Mouse (Mus musculus) limb, embryonic 15.5 days (tissue): ENCODE measurements around the gene Pnma1. TPM values are rescaled to one million over a fixed set of nuclear protein-coding genes. Genes with fewer than 3 reads are reported as not detected.

Source experiments
- ATAC-seq: fragments of 200-750 bp; cut with Nextera tagmentation; 2 replicates; pipeline ENCODE4 v1.8.0; 2017; ENCODE audit warnings: low read depth, moderate TSS enrichment; ENCODE audit not compliant: insufficient number of reproducible peaks, low FRiP score, low TSS enrichment
- H3K27ac ChIP-seq: fragments of 300-500 bp; sonication (generic); 2 replicates; pipeline ENCODE4 v1.5.1; 2015; ENCODE audit warnings: moderate library complexity, mild to moderate bottlenecking, inconsistent platforms
- H3K27me3 ChIP-seq: fragments of 300-500 bp; sonication (generic); 2 replicates; pipeline ENCODE4 v1.6.1; 2015; ENCODE audit warnings: inconsistent platforms
- H3K36me3 ChIP-seq: fragments of 300-500 bp; sonication (generic); 2 replicates; pipeline ENCODE4 v1.6.1; 2015; ENCODE audit warnings: inconsistent platforms
- H3K4me1 ChIP-seq: fragments of 300-500 bp; sonication (generic); 2 replicates; pipeline ENCODE4 v1.6.1; 2015; ENCODE audit warnings: inconsistent platforms
- H3K4me2 ChIP-seq: fragments of 300-500 bp; sonication (generic); 2 replicates; pipeline ENCODE4 v1.6.1; 2015; ENCODE audit warnings: mild to moderate bottlenecking, inconsistent platforms
- H3K4me3 ChIP-seq: fragments of 300-500 bp; sonication (generic); 2 replicates; pipeline ENCODE4 v1.5.1; 2015; ENCODE audit warnings: mild to moderate bottlenecking, inconsistent platforms
- H3K9ac ChIP-seq: fragments of 300-500 bp; sonication (generic); 2 replicates; pipeline ENCODE4 v1.6.1; 2015; ENCODE audit warnings: inconsistent platforms
- H3K9me3 ChIP-seq: fragments of 300-500 bp; sonication (generic); 2 replicates; pipeline ENCODE4 v1.6.1; 2016; ENCODE audit warnings: inconsistent platforms
- WGBS: fragments of 180-500 bp; shearing (Covaris S2); methylation state at CpG from one replicate; pipeline ENCODE4 v1.1.7; 2015; 5-methylcytosine and 5-hydroxymethylcytosine counted together
- polyA plus RNA-seq: library from polyadenylated mRNA; unstranded; fragments of >200 nt; fragmentation: Nextera tagmentation; extraction: Ambion mirVana; gene quantifications from 2 replicates; pipeline ENCODE4 v1.2.1, GENCODE M21; 2015

Gene Pnma1
- 0.78 and 0.93 TPM in 2 replicates for polyA plus RNA-seq

DNA sequence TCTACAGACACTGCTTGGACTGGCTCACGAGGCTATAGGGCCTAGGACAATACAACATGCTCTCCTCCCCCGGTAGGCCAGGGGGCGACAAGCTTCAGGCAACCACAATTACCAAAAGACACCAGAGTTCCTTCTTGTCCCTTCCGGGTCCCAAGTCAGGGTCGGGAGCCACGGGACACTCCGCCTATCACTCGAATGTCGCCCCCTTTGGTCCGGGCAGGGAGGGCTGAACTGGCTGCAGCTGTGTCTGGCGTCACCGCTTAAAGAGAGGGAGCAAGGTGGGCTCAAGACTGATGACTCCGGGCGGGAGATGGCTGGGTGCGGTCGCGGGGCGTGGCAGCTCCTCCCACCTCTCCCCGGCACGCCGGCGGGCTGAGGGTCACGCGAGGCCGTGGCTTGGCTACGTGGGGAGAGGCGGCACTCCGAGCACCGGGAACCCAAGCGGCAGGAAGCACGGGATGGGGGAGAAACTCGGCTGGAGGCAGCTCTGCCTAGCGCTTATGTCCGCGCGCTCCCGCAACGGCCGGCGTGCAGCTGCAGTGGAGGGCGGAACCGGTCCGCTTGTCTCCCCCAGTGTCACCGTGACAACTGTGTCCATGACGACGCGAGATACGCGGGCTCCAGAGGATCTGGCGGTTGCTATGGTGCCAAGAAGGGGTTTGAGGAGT is at the start of gene Pnma1:
Gene Pnma1 (minus strand): TSS at position 536 of the 668 bp plus-strand sequence.
- 0 out of 2 replicates have a peak, but pooled peaks have one; percentile 32 for ATAC-seq
- peak within 1 kb of the TSS; percentile 83 for H3K4me2 ChIP-seq
- H3K27ac ChIP-seq: no peak within 1 kb of the TSS; the same call in 1 of the 2 replicates
- H3K36me3 ChIP-seq: peaks cover 21% of the 10 kb centered on the region
- peaks cover 21% of the 10 kb centered on the region for H3K4me1 ChIP-seq
- H3K9ac ChIP-seq: peak within 1 kb of the TSS; percentile 37
- H3K27me3 ChIP-seq: no peaks in the 10 kb centered on the region
- 1% methylated on average over 50 of the region's 50 CpGs for whole genome bisulfite sequencing
- no peaks in the 10 kb centered on the region for H3K9me3 ChIP-seq
- peak within 1 kb of the TSS; percentile 52 for H3K4me3 ChIP-seq

DNA sequence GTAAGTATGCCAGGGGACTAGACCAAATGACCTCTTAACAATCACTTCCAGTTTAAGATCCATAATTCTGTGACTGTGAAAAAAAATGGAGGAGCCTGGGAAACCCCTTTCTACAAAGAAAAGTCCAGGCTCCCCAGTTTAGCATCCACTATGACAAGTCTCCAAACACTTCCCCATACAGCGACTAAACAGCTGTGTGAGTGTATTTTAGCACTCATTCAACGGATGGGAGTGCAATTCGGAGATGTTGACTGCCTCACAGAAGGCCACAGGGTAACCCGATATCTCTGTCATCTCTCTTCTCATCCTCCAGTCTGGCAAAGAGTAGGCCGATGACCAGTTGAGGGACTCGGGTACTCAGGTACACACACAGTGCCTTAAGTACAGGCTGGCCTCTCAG is 46.9 kb upstream of the Pnma1 start:
- H3K27ac ChIP-seq: no peak overlapping the region
- H3K4me1 ChIP-seq: peaks cover 69% of the 10 kb centered on the region
- WGBS: 35% methylated on average over 6 of the region's 6 CpGs
- no peak overlapping the region for H3K4me3 ChIP-seq
- H3K9me3 ChIP-seq: no peaks in the 10 kb centered on the region
- H3K9ac ChIP-seq: no peak overlapping the region
- H3K36me3 ChIP-seq: no peaks in the 10 kb centered on the region
- no peak overlapping the region for H3K4me2 ChIP-seq
- ATAC-seq: no peak
- no peaks in the 10 kb centered on the region for H3K27me3 ChIP-seq

DNA sequence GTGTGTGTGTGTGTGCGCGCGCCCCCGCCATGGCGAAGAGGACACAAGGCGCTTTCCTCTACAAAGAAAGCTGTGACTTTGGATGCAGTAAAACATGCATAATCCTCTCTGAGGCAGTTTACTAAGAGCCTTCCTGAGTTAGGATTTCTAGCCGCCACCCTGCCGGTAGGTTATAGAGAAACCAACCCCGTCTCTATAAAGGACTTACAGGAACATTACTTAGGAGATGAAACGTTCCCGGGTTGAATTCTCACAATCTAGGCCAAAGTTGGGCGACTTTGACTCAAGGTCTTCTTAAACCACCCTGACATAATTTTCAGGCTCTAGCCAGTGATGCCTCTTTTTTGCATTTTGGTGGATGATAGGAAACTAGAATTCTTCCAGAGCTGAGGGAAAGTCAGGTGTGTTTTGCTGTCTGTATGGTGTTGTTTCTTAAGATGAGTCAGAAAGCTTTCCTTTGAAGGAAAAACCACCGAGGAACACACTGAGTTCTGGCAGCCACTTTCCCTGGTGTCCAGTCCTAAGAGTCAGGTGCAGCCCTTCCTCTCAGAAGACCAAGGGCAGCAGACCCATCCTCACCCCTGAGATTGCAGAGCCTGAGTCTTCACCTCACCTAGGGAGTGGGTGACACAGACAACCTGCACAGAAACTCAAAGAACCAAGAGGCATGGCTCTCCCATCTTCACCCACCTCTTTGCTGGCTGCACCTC is 46.3 kb upstream of the Pnma1 start:
- H3K4me1 ChIP-seq: peaks cover 75% of the 10 kb centered on the region
- 4% methylated on average over 13 of the region's 13 CpGs for WGBS

DNA sequence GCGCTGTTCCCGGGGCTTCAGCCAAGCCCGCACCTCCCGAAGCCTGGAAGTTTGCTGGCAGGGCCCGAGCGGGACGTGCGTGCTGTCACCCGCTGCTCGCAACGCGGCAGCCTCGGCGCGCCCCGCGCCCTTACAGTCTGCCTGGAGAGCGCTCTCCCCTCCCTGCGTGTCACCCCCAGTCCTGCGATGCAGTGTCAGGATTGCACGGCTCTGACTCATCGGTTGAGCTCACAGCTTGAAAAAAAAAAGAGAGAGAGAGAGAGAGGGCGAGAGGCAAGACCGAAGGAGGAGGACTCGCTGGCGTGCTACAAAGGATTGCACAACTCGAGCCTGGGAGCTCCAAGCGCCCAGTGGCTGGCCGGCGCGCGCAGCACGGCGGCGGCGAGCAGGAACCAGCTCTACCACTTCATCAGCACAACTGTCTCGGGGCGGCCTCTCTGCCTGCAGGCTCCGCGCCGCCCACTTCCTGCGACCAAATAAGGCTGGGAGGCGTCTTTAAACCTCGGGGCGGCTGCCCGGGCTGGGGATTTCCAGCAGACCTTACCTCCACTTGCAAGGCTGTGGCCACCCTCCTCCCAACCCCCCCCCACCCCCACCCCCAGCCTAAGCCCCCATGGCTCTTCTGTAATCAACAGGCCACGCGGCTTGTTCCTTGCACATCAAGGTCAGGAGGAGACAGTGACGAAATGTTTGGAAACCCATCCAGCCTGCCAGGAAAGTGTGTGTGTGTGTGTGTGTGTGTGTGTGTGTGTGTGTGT is 45.5 kb upstream of the Pnma1 start:
- H3K4me1 ChIP-seq: peaks cover 79% of the 10 kb centered on the region
- H3K4me2 ChIP-seq: peak overlapping the region; percentile 90

More for the DNA sequence above, 46.3 kb upstream of the Pnma1 start:
- Histone ChIP-seq H3K36me3 (no peaks in the 10 kb centered on the region), H3K27ac (peak overlapping the region; percentile 98), H3K9ac (no peak overlapping the region), H3K27me3 (no peaks in the 10 kb centered on the region), H3K4me2 (peak overlapping the region; percentile 90), H3K4me3 (peak overlapping the region; percentile 75), H3K9me3 (no peaks in the 10 kb centered on the region)
- ATAC-seq: no peak

DNA sequence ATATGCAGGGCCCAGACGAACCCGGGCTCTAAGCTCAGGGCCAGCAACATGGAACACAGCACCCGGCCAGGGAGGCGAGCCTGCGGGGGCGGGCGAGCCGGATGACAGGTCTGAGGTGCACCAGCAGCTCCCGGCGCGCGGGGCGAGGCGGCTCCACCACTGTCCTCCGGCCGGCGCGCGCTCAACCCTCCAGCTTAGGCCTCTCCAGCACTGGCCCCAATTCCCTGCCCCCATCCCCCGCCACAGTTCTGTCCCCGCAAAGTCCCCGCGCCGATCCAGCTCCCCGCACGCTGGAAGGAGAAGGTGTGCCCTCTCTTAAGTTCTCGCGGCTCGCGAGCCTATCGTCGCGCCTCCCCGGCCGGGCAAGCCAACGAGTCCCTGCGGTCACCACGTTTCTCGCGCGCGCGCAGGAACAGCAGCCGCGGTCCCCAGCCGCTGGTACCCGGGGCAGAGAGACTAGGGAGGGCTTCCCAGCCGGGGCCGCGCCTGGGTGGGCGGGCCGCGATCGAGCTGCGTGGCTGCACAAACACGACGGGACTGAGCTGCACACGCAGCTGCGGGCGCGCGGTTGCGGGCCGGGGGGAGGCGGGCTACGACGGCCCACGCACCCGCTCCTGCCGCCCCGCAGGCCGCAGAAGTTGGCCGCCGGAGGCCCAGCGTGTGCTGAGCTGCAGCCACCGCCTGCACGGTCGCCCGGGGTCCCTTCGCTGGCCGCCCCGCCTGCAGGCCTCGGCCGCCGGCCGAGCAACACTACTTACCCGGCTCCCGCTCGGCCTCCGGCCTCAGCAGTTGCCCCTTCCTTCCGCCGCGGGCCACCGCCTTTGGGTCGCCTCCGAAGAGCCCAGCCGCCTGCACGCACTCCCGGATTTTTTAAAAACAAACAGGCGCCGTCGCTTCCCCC is 44.7 kb upstream of the Pnma1 start:
- Histone ChIP-seq H3K9me3 (no peaks in the 10 kb centered on the region), H3K9ac (peak overlapping the region; percentile 84), H3K4me2 (peak overlapping the region; percentile 90), H3K4me1 (peaks cover 80% of the 10 kb centered on the region), H3K36me3 (no peaks in the 10 kb centered on the region), H3K27ac (peak overlapping the region; percentile 98), H3K27me3 (no peaks in the 10 kb centered on the region), H3K4me3 (peak overlapping the region; percentile 75)
- WGBS: under 1% methylated on average over 95 of the region's 102 CpGs
- no peak for ATAC-seq

More for the DNA sequence above, 45.5 kb upstream of the Pnma1 start:
- Histone ChIP-seq H3K9me3 (no peaks in the 10 kb centered on the region), H3K9ac (peak overlapping the region; percentile 84), H3K27ac (peak overlapping the region; percentile 98), H3K27me3 (no peaks in the 10 kb centered on the region), H3K36me3 (no peaks in the 10 kb centered on the region), H3K4me3 (peak overlapping the region; percentile 75)
- ATAC-seq: peak; percentile 86
- WGBS: under 1% methylated on average over 49 of the region's 49 CpGs

DNA sequence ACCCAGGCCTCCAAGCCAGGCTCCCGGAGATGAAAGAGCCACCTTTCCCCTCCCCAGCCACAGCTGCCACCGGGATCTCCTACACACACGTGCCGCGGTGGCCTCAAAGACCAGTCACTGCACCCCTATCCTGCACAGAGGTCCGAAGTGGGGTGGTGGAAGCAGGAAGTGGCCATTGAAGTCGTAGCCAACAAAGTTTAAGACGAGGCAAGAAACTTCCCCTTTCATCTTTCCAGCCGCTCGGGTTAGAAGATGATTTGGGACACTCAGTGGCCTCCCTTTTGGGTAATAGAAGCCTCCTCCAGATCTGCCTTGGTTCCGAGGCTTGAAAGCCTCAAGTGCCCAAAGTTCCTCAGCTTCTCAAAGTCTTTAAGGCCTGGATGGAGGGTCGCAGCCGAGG is 44.0 kb upstream of the Pnma1 start:
- WGBS: 3% methylated on average over 13 of the region's 13 CpGs
- Histone ChIP-seq H3K9ac (peak overlapping the region; percentile 84), H3K9me3 (no peaks in the 10 kb centered on the region), H3K4me1 (peaks cover 82% of the 10 kb centered on the region), H3K27me3 (no peaks in the 10 kb centered on the region), H3K4me3 (peak overlapping the region; percentile 75), H3K27ac (peak overlapping the region; percentile 98), H3K36me3 (no peaks in the 10 kb centered on the region), H3K4me2 (peak overlapping the region; percentile 90)
- ATAC-seq: no peak

DNA sequence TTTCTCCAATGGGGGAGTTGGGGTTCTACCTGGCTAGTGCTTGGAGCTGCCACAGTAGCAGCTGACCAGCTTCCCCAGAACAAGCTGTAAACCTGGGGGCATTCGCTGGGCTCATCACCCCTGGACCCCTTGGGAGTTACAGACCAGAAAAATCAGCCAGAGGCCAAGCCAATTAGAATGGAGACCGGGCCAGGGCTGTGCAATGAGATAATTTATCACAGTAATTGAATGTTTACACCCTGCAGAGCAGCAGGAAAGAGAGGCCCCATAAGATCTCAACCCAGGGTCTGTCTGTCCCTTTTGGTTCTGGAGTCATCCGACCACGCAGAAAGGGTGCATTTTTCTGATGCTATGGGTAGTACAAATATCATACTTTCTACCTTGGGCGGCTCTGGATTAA is 43.5 kb upstream of the Pnma1 start:
- H3K27ac ChIP-seq: no peak overlapping the region
- no peak for ATAC-seq
- WGBS: 31% methylated on average over 5 of the region's 5 CpGs

DNA sequence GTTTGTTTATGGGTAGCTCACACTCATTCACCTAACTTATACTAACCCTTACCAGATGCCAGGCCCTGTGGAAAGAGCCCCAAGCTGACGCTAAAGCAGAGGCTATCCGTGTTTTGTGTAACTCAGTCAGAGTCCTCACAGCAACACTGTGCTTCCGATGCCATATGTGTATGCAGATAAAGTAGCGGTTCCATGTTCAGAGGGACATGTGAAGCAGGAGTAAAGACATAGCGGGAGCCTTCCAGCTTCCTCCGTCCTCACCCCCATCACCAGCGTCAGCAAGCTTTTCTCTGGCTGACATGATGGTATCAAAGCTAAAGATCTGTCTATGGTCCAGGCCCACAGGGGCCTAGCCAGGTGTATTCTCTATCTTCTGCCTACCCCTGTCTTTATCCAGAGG is 42.9 kb upstream of the Pnma1 start:
- no peak for ATAC-seq
- Histone ChIP-seq H3K36me3 (no peaks in the 10 kb centered on the region), H3K27me3 (no peaks in the 10 kb centered on the region), H3K4me1 (peaks cover 89% of the 10 kb centered on the region), H3K9me3 (no peaks in the 10 kb centered on the region), H3K4me3 (no peak overlapping the region), H3K27ac (no peak overlapping the region), H3K9ac (no peak overlapping the region), H3K4me2 (peak overlapping the region; percentile 13)
- WGBS: 52% methylated on average over 7 of the region's 7 CpGs

More for the DNA sequence above, 43.5 kb upstream of the Pnma1 start:
- H3K4me1 ChIP-seq: peaks cover 86% of the 10 kb centered on the region
- H3K4me2 ChIP-seq: peak overlapping the region; percentile 90
- no peaks in the 10 kb centered on the region for H3K9me3 ChIP-seq
- no peak overlapping the region for H3K9ac ChIP-seq
- H3K27me3 ChIP-seq: no peaks in the 10 kb centered on the region
- H3K36me3 ChIP-seq: no peaks in the 10 kb centered on the region
- peak overlapping the region; percentile 75 for H3K4me3 ChIP-seq

DNA sequence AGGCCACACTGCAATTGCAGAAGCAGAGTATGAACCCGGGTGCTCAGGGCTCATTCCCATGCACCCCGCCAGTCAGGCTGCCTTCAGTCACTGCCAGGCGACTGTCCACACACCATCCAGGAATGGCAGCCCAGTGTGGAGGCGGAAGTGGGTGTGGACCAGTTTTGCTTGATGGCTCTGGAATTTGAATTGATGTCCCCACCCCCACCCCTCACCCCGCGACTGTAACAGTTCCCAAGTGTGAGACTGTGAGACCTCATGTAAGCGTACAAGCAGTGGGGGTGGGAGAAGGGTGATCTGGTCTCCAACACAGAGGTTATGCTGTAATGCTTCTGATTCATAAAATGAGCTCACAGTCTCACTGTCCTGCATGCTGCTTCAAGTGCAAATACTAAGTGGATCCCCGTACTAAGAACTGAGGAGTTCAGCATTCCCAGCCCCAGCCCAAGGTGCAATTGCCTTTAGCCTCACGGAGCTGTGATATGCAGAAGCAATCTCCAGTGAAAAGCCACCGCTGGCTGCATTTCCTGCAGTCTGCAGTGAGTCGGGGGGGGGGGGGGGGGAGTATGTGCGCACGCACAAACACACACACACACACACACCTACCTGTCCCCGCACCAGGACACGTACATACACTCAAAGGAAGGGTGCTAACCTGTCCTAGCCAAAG is 42.0 kb upstream of the Pnma1 start:
- H3K27ac ChIP-seq: no peak overlapping the region

DNA sequence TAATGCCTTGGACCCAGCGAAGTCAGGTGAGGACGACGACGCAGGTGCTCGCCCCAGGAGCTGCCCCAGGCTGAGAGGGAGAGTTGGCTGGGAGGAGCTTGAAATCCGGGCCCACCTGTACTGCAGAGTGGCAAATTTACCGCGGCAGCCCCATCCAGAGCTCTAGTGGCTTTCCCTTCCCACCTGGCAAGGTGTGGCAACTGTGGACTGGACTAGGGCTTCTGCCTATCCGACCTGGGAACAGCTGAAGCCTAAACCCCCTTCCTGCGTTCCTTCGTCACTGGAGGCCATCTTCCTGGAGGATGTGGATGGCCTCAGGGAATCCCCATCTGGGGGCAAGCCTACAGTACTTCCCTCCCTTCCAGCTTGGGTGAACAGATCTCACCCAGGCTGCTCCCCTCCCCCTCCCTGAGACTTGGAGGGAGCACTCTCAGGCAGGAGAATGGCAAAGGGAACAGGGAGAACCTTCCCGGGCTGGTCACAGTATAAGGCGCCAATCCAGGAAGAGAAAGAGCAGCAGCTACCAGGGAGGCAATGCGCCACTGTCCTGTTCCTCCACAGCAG is 40.7 kb upstream of the Pnma1 start:
- ATAC-seq: no peak
- 50% methylated on average over 14 of the region's 14 CpGs for WGBS
- 0 out of 2 replicates have a peak overlapping the region, but pooled peaks have one; percentile 14 for H3K4me2 ChIP-seq
- H3K27ac ChIP-seq: peak overlapping the region; percentile 75; the same call in 1 of the 2 replicates
- H3K36me3 ChIP-seq: no peaks in the 10 kb centered on the region
- H3K4me1 ChIP-seq: peaks cover 86% of the 10 kb centered on the region
- no peak overlapping the region for H3K4me3 ChIP-seq
- no peaks in the 10 kb centered on the region for H3K9me3 ChIP-seq
- H3K27me3 ChIP-seq: no peaks in the 10 kb centered on the region
- no peak overlapping the region for H3K9ac ChIP-seq

More for the DNA sequence above, 42.0 kb upstream of the Pnma1 start:
- ATAC-seq: no peak
- Histone ChIP-seq H3K36me3 (no peaks in the 10 kb centered on the region), H3K4me3 (no peak overlapping the region), H3K4me1 (peaks cover 88% of the 10 kb centered on the region), H3K4me2 (peak overlapping the region; percentile 21; the same call in 1 of the 2 replicates), H3K9ac (no peak overlapping the region), H3K9me3 (no peaks in the 10 kb centered on the region), H3K27me3 (no peaks in the 10 kb centered on the region)
- WGBS: 36% methylated on average over 13 of the region's 15 CpGs
